Mouse (Mus musculus): ENCODE results near the gene Apbb1.

DNA sequence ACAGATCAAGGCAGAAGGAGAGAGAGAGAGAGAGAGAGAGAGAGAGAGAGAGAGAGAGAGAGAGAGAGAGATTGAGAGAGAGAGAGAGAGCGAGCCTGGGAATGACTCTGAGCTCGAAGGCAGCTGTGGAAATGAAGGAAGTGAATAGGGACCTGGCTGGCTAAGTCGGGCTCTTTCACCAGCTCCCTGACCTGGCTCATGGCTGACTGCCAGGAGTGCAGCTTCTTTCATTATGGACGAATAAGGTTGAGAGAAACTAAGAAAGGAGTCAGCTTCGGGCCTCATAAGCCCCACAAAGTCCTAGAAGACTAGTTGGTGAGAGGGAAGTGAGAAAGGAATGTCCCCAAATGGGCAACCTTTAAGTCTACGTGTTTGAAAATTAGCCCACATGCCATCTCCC is 61.3 kb downstream of the Apbb1 start:
- TF ChIP-seq CEBPB (IDR thresholded peaks at IDR 0.05; ENCODE audit: insufficient read depth, poor library complexity, severe bottlenecking), result no peak
- no peak for TF ChIP-seq MYOG (IDR thresholded peaks at IDR 0.05; ENCODE audit: control insufficient read depth in 1 of 3, insufficient read depth in 1 of 3, insufficient read length in 2 of 3, low read depth in 2 of 3)

Measured in myocyte (in vitro differentiated cells).